Mouse (Mus musculus): Measurements from ENCODE around the gene Arhgap21.
"Not testable (repeated sequence)": the region's sequence is repeated elsewhere in the genome, so short reads cannot be mapped to it uniquely, and the experiment has no call there.

The Arhgap21 gene

GRCm38 (mm10) chr2:20941105-20941504, 27.6 kb downstream of the Arhgap21 start:
- DNase-seq (ENCODE audit: low read depth, low spot score) = no peak

- DNase-seq (ENCODE audit: low read depth, low spot score) = peak; percentile 34
Observed at GRCm38 (mm10) chr2:20939367-20939766, 29.3 kb downstream of the Arhgap21 start.

GRCm38 (mm10) chr2:20936609-20937221, 32.0 kb downstream of the Arhgap21 start:
- no peak for DNase-seq (ENCODE audit: low read depth, low spot score)

GRCm38 (mm10) chr2:20934406-20934805, 34.3 kb downstream of the Arhgap21 start:
- DNase-seq (ENCODE audit: low read depth, low spot score) = no peak

- DNase-seq (ENCODE audit: low read depth, low spot score) = no peak
Observed at GRCm38 (mm10) chr2:20932748-20933313, 35.9 kb downstream of the Arhgap21 start.

- DNase-seq (ENCODE audit: low read depth, low spot score) = not testable (repeated sequence)
Observed at GRCm38 (mm10) chr2:20931761-20932160, 36.9 kb downstream of the Arhgap21 start.

GRCm38 (mm10) chr2:20928454-20928853, 40.2 kb downstream of the Arhgap21 start:
- no peak for DNase-seq (ENCODE audit: low read depth, low spot score)

- DNase-seq (ENCODE audit: low read depth, low spot score) = no peak
Observed at GRCm38 (mm10) chr2:20924938-20925337, 43.7 kb downstream of the Arhgap21 start.

GRCm38 (mm10) chr2:20922366-20922765, 46.3 kb downstream of the Arhgap21 start:
- DNase-seq (ENCODE audit: low read depth, low spot score) = no peak

- no peak for DNase-seq (ENCODE audit: low read depth, low spot score)
Observed at GRCm38 (mm10) chr2:20921558-20921957, 47.1 kb downstream of the Arhgap21 start.

GRCm38 (mm10) chr2:20921021-20921420, 47.7 kb downstream of the Arhgap21 start:
- DNase-seq (ENCODE audit: low read depth, low spot score) = no peak

GRCm38 (mm10) chr2:20914531-20915320, 54.0 kb downstream of the Arhgap21 start:
- DNase-seq (ENCODE audit: low read depth, low spot score) = no peak

GRCm38 (mm10) chr2:20913019-20913415, 55.7 kb downstream of the Arhgap21 start:
- no peak for DNase-seq (ENCODE audit: low read depth, low spot score)

- peak; percentile 44 for DNase-seq (ENCODE audit: low read depth, low spot score)
Observed at GRCm38 (mm10) chr2:20912348-20913018, 56.2 kb downstream of the Arhgap21 start.

- no peak for DNase-seq (ENCODE audit: low read depth, low spot score)
Observed at GRCm38 (mm10) chr2:20910446-20910845, 58.2 kb downstream of the Arhgap21 start.

GRCm38 (mm10) chr2:20909404-20909803, 59.3 kb downstream of the Arhgap21 start:
- no peak for DNase-seq (ENCODE audit: low read depth, low spot score)

GRCm38 (mm10) chr2:20907291-20907690, 61.4 kb downstream of the Arhgap21 start:
- no peak for DNase-seq (ENCODE audit: low read depth, low spot score)

- no peak for DNase-seq (ENCODE audit: low read depth, low spot score)
Observed at GRCm38 (mm10) chr2:20905411-20905810, 63.3 kb downstream of the Arhgap21 start.

GRCm38 (mm10) chr2:20902981-20903645, 65.6 kb downstream of the Arhgap21 start:
- DNase-seq (ENCODE audit: low read depth, low spot score) = peak; percentile 58

GRCm38 (mm10) chr2:20901916-20902315, 66.8 kb downstream of the Arhgap21 start:
- DNase-seq (ENCODE audit: low read depth, low spot score) = no peak

- DNase-seq (ENCODE audit: low read depth, low spot score) = no peak
Observed at GRCm38 (mm10) chr2:20899301-20899700, 69.4 kb downstream of the Arhgap21 start.

GRCm38 (mm10) chr2:20898684-20899083, 70.0 kb downstream of the Arhgap21 start:
- DNase-seq (ENCODE audit: low read depth, low spot score) = peak; percentile 74

All from skeletal muscle tissue, adult 2 months (tissue).